Mouse (Mus musculus): ENCODE data around the gene Ctnnd2. TPM values are rescaled to one million over a fixed set of nuclear protein-coding genes. Genes with fewer than 3 reads are reported as not detected.

Ctnnd2 gene
- polyA plus RNA-seq, 1 experiment from 2014 or later = 0.91 TPM

DNA sequence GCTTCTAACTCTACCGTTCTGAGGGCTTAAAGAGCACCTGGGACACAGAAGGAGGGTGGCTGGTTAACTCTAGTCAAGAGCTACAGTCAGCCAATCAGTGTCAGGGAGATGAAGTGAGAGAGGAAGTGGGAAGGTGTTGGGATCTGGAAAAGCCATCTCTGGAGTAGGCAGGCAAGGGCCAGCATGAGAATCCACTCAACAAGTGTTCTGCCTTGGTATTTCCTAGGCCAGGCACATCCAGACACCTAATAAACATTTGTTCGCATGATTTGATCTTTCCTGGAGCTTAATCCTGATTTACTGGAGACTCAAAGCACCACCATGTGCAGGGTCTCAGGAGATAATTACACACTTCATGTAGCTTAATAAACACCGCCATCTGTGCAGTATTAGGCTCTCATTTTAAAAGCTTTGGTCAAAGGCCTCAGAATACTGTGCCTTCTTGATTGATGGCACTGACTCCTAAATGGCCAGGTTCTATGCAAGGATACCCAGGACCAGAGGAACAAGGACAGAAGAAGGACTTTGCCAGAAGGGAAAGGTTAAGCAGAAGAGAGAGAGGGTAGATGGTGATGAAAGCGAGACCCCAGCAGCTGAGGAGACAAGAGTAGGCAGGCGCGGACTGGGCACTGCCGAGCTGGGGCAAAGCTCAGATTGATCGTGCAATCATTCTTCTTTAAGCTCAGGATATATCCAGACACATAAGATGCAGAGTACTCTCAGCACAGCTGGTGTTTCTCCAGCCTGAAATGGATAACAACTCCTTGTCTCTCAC, 833.8 kb downstream of the Ctnnd2 start:
- no peak for ATAC-seq (ENCODE audit: extremely low read depth, insufficient number of reproducible peaks, low FRiP score, low TSS enrichment)
- H3K9me3 ChIP-seq = no peaks in the 10 kb centered on the region
- no peak overlapping the region for H3K4me2 ChIP-seq
- H3K9ac ChIP-seq = no peak overlapping the region
- no peaks in the 10 kb centered on the region for H3K4me1 ChIP-seq
- no peaks in the 10 kb centered on the region for H3K27me3 ChIP-seq (replicated peaks)
- no peaks in the 10 kb centered on the region for H3K36me3 ChIP-seq
- H3K4me3 ChIP-seq = no peak overlapping the region
- WGBS = 78% methylated on average over 8 of the region's 8 CpGs
- H3K27ac ChIP-seq (replicated peaks) = no peak overlapping the region

DNA sequence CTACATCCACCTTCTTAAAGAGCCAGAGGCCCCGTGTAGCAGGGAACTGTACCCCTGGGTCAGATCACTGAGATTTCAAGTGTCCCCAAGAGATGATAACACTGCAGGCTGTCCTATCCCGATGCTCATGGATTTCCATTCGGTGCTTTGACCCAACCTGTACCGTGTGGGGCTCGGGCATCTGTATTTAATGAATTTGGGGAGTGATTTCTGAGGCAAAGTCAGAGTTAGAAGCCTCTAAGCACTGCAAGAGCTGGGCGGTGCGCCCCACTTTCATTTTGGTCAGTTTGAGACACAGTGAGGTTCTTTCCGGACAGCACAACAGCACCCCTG, 834.4 kb downstream of the Ctnnd2 start:
- no peaks in the 10 kb centered on the region for H3K36me3 ChIP-seq
- no peak overlapping the region for H3K4me2 ChIP-seq
- 77% methylated on average over 8 of the region's 8 CpGs for WGBS
- no peaks in the 10 kb centered on the region for H3K9me3 ChIP-seq
- no peak overlapping the region for H3K27ac ChIP-seq (replicated peaks)
- no peaks in the 10 kb centered on the region for H3K27me3 ChIP-seq (replicated peaks)
- H3K9ac ChIP-seq = no peak overlapping the region
- no peak for ATAC-seq (ENCODE audit: extremely low read depth, insufficient number of reproducible peaks, low FRiP score, low TSS enrichment)
- no peaks in the 10 kb centered on the region for H3K4me1 ChIP-seq
- no peak overlapping the region for H3K4me3 ChIP-seq

DNA sequence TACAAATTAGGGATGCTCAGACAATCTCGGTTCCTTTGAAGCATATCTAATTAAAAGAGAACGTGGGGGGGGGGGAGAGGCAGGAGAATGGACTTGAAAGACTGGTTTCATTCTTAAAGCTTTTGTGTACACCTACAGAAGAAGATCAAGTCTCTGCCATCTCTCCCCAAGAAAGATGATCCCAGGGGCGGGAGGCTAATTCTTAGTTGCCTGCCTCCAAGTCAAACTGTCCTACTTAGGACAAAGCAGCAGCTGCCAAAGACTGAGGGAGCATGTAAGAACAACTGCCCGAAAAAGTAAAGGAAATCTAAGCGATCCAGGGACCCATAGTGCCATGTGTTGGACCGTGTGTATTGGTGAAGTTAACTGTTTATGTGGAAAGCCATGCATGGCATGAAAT, 836.2 kb downstream of the Ctnnd2 start:
- ATAC-seq (ENCODE audit: extremely low read depth, insufficient number of reproducible peaks, low FRiP score, low TSS enrichment) = no peak
- Histone ChIP-seq H3K36me3 (no peaks in the 10 kb centered on the region), H3K4me2 (no peak overlapping the region), H3K27me3 (replicated peaks) (no peaks in the 10 kb centered on the region), H3K9ac (no peak overlapping the region), H3K27ac (replicated peaks) (no peak overlapping the region), H3K4me1 (no peaks in the 10 kb centered on the region), H3K4me3 (no peak overlapping the region), H3K9me3 (no peaks in the 10 kb centered on the region)
- WGBS = 67% methylated on average over 6 of the region's 6 CpGs

DNA sequence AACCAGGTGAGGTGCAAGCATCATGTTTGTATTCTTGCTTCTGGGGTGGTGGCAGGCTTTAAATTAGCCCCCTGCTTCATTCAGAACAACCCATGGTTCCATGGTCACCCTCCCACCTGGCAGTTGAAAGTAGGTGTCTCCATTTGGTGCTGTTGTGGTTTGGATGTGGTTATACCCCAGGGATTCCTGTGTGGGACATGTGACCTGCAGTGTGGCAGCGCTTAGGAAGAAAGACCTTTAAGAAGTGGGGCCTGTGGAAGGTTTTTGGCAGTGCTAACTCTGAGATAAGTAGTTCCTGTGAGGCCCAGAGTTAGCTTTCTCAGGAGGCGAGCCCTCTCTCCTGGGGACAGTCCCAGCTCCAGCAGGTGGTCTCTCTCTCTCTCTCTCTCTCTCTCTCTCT, 848.4 kb downstream of the Ctnnd2 start:
- no peak for ATAC-seq (ENCODE audit: extremely low read depth, insufficient number of reproducible peaks, low FRiP score, low TSS enrichment)
- H3K4me3 ChIP-seq = no peak overlapping the region
- 40% methylated on average over 2 of the region's 2 CpGs for WGBS
- no peaks in the 10 kb centered on the region for H3K27me3 ChIP-seq (replicated peaks)
- no peaks in the 10 kb centered on the region for H3K4me1 ChIP-seq
- H3K9me3 ChIP-seq = no peaks in the 10 kb centered on the region
- H3K36me3 ChIP-seq = no peaks in the 10 kb centered on the region
- H3K4me2 ChIP-seq = no peak overlapping the region
- H3K9ac ChIP-seq = no peak overlapping the region
- no peak overlapping the region for H3K27ac ChIP-seq (replicated peaks)

DNA sequence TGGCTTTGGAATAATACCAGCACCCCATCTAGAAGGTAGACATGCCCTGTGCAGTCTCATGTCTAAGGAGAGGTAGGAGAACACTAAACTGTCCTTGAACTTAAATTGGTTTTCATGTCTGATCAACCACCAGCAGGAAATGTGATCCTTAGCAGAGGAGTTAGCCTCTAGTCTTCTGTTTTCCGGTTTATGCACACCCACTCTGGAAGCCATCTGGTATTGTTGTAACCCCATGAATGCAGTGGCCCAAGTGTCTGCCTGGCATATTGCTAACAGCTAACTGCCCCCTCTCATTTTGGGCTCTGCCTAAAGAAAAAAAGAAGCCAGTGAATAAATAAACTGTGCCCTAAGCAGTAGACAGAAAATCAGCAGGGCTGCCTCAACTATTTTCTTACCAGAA, 849.6 kb downstream of the Ctnnd2 start:
- ATAC-seq (ENCODE audit: extremely low read depth, insufficient number of reproducible peaks, low FRiP score, low TSS enrichment) = no peak
- Histone ChIP-seq H3K4me1 (no peaks in the 10 kb centered on the region), H3K4me3 (no peak overlapping the region), H3K9me3 (no peaks in the 10 kb centered on the region), H3K4me2 (no peak overlapping the region), H3K36me3 (no peaks in the 10 kb centered on the region), H3K27ac (replicated peaks) (no peak overlapping the region), H3K27me3 (replicated peaks) (no peaks in the 10 kb centered on the region), H3K9ac (no peak overlapping the region)
- WGBS = 77% methylated on average over 1 of the region's 1 CpGs

DNA sequence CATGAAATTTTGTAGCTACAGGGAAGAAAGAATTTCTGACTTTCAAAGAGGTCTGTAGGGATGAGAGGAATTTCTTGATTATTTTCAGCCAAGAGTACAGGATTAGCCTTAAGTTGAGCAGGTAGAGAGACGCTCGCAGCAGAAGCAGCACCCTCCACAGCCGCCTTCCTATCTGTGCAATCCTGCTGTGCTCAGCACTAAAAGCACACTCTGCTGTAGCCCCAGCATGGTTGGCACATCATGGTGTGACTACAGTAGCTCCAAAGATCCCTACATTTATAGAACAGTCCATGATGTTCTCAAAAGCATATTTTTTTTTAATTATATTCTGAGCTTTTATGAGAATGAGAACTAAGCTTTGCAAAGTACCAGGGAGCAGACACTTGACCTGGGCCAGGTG, 850.1 kb downstream of the Ctnnd2 start:
- 74% methylated on average over 3 of the region's 3 CpGs for WGBS
- Histone ChIP-seq H3K27ac (replicated peaks) (no peak overlapping the region), H3K27me3 (replicated peaks) (no peaks in the 10 kb centered on the region), H3K4me2 (no peak overlapping the region), H3K4me1 (no peaks in the 10 kb centered on the region), H3K4me3 (no peak overlapping the region), H3K9me3 (no peaks in the 10 kb centered on the region), H3K36me3 (no peaks in the 10 kb centered on the region), H3K9ac (no peak overlapping the region)
- ATAC-seq (ENCODE audit: extremely low read depth, insufficient number of reproducible peaks, low FRiP score, low TSS enrichment) = no peak

DNA sequence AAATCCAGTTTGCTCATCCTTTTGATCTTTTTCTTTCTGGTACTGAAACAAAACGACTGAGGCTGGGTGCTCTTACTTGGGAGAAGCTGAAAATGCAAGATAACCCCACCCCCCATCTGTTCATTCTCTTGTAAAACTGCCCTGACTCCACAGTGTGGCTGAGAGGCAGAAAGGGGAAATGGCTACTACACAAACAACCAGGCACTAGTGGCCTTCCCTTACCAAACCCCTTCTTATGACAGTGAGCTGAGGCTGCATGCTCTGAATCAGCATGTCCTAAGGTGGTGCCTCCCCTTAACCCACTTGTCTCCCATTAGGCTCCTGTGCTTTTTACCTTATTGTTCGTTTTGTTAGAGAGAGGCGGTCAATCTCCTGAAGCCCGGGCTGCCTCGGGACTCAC, 851.4 kb downstream of the Ctnnd2 start:
- no peaks in the 10 kb centered on the region for H3K9me3 ChIP-seq
- H3K4me3 ChIP-seq = no peak overlapping the region
- no peaks in the 10 kb centered on the region for H3K27me3 ChIP-seq (replicated peaks)
- H3K4me1 ChIP-seq = no peaks in the 10 kb centered on the region
- ATAC-seq (ENCODE audit: extremely low read depth, insufficient number of reproducible peaks, low FRiP score, low TSS enrichment) = no peak
- no peak overlapping the region for H3K27ac ChIP-seq (replicated peaks)
- H3K4me2 ChIP-seq = no peak overlapping the region
- H3K9ac ChIP-seq = no peak overlapping the region
- 70% methylated on average over 5 of the region's 5 CpGs for WGBS
- H3K36me3 ChIP-seq = no peaks in the 10 kb centered on the region

DNA sequence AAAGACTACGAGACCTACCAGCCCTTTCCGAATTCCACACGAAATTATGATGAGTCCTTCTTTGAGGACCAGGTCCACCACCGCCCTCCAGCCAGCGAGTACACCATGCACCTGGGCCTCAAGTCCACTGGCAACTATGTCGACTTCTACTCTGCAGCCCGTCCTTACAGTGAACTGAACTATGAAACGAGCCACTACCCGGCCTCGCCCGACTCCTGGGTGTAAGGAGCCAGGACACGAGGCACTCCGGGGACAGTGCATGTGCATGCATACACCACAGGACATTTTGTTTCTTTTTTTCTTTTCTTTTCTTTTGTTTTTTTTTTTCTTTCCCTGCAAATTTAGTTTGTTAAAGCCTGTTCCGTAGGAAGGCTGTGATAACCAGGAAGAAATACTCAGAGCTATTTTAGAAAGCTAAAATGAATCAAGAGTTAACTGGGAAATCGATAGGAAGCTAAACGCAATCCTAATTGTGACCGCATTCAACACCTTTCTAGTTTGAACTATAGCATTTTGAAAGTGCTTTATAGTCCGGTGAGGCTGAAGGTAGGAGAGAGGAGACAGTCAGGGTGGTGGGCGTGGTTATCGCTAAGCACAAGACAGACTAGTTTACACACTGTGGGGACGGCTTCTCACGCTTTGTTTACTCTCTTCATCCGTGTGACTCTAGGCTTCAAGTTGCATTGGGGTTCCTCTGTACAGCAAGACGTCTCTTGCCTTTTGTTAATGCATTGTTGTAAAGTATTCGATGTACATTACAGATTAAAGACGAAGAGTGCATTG, 855.2 kb downstream of the Ctnnd2 start:
- 81% methylated on average over 26 of the region's 26 CpGs for WGBS
- Histone ChIP-seq H3K9ac (no peak overlapping the region), H3K4me1 (no peaks in the 10 kb centered on the region), H3K9me3 (no peaks in the 10 kb centered on the region), H3K4me2 (no peak overlapping the region), H3K36me3 (no peaks in the 10 kb centered on the region), H3K27ac (replicated peaks) (no peak overlapping the region), H3K4me3 (no peak overlapping the region), H3K27me3 (replicated peaks) (no peaks in the 10 kb centered on the region)
- no peak for ATAC-seq (ENCODE audit: extremely low read depth, insufficient number of reproducible peaks, low FRiP score, low TSS enrichment)

DNA sequence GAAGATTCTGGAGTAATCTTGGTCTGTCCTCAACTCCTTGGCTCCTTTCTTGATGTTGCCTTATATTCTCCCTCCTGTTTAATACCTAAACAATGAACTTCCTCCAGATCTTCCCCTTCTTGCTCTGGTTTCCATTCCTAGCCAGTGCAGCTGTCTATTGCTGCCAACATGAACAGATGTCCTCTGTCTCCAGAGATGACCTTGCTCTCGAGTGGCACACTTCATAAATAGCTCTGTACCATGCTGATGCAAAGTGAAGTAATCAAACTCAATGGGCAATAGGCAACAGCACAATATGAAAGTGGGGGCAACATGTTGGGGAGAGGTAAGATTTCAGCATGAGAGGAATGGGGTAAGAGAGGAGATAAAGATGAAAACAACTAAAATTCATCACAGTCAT, 872.6 kb downstream of the Ctnnd2 start:
- H3K4me1 ChIP-seq = peaks cover 4% of the 10 kb centered on the region; the same call in 1 of the 2 replicates
- no peaks in the 10 kb centered on the region for H3K36me3 ChIP-seq
- H3K4me2 ChIP-seq = no peak overlapping the region
- H3K27me3 ChIP-seq (replicated peaks) = no peaks in the 10 kb centered on the region
- 29% methylated on average over 1 of the region's 1 CpGs for WGBS
- no peak overlapping the region for H3K4me3 ChIP-seq
- H3K9ac ChIP-seq = no peak overlapping the region
- no peak overlapping the region for H3K27ac ChIP-seq (replicated peaks)
- H3K9me3 ChIP-seq = no peaks in the 10 kb centered on the region
- no peak for ATAC-seq (ENCODE audit: extremely low read depth, insufficient number of reproducible peaks, low FRiP score, low TSS enrichment)

DNA sequence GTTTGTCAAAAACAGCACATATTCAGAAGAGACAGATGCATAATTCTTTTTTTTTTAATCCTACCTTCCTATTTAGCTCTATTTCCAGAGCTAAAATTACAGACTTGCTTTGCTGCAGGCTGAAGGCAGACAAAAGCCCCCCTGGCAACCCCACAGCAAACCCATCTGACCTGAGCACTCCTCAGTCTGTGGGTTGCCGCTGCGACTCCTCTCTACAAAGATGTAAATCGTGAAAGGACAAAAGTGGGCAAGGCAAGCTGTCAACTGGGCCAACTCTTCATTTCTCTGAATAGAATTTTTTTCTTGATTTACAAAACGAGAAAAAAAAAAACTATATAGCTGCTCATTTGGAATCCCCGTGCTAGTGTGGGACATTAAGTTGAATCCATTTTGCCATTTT, 879.1 kb downstream of the Ctnnd2 start:
- Histone ChIP-seq H3K9me3 (no peaks in the 10 kb centered on the region), H3K27ac (replicated peaks) (no peak overlapping the region), H3K9ac (no peak overlapping the region), H3K4me2 (no peak overlapping the region), H3K4me3 (no peak overlapping the region), H3K4me1 (no peaks in the 10 kb centered on the region), H3K36me3 (no peaks in the 10 kb centered on the region), H3K27me3 (replicated peaks) (no peaks in the 10 kb centered on the region)
- no peak for ATAC-seq (ENCODE audit: extremely low read depth, insufficient number of reproducible peaks, low FRiP score, low TSS enrichment)
- WGBS = 82% methylated on average over 5 of the region's 5 CpGs

DNA sequence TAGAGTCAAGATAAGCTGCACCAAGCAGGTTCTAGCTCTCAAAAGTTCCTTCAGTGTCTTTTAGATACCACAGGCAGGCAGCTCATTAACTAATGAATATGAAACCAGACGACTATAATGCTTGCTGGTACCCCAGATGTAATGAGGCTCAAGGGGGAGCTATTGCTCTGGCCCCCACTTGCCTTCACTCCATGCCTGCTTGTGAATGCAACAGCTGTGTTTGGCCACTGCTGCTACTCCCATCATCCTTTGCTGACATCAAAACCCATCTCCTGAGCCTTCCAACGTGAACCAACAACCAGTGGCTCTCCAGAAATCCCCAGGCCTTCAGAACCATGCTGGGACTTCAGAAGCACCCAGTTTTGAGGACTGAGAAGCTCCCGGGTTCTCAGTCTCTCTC, 883.8 kb downstream of the Ctnnd2 start:
- Histone ChIP-seq H3K9me3 (no peaks in the 10 kb centered on the region), H3K36me3 (no peaks in the 10 kb centered on the region), H3K4me1 (no peaks in the 10 kb centered on the region), H3K4me3 (no peak overlapping the region), H3K27me3 (replicated peaks) (no peaks in the 10 kb centered on the region), H3K27ac (replicated peaks) (no peak overlapping the region), H3K9ac (no peak overlapping the region), H3K4me2 (no peak overlapping the region)
- WGBS = 46% methylated on average over 3 of the region's 3 CpGs
- ATAC-seq (ENCODE audit: extremely low read depth, insufficient number of reproducible peaks, low FRiP score, low TSS enrichment) = no peak

DNA sequence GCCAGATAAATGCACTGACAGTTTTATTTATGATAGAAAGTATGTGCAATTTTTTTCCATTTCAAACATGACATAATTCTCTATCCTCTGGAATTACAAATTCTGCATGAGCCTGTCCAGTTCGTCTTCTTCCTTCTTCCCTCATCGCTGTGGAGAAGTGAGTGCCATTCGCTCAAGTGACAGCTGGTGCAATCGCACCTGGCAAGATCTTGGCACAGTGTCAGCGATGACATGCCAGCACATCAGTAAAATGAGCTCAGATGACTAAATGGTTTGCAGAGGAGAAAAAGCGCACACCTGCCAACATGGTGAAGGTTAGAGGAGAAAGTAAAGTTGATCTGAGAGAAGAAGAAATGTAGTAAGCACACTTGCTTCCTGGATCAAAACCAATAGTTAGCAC, 885.9 kb downstream of the Ctnnd2 start:
- WGBS = 78% methylated on average over 6 of the region's 6 CpGs
- H3K36me3 ChIP-seq = no peaks in the 10 kb centered on the region
- H3K4me3 ChIP-seq = no peak overlapping the region
- no peak overlapping the region for H3K4me2 ChIP-seq
- H3K9ac ChIP-seq = no peak overlapping the region
- no peaks in the 10 kb centered on the region for H3K27me3 ChIP-seq (replicated peaks)
- no peaks in the 10 kb centered on the region for H3K4me1 ChIP-seq
- ATAC-seq (ENCODE audit: extremely low read depth, insufficient number of reproducible peaks, low FRiP score, low TSS enrichment) = no peak
- H3K9me3 ChIP-seq = no peaks in the 10 kb centered on the region
- H3K27ac ChIP-seq (replicated peaks) = no peak overlapping the region
